Mouse (Mus musculus): Measurements from ENCODE around the gene Abraxas2. TPM values are rescaled to one million over a fixed set of nuclear protein-coding genes. Genes with fewer than 3 reads are reported as not detected.

The Abraxas2 gene
- polyA plus RNA-seq, 1 experiment = 12.2 TPM

DNA sequence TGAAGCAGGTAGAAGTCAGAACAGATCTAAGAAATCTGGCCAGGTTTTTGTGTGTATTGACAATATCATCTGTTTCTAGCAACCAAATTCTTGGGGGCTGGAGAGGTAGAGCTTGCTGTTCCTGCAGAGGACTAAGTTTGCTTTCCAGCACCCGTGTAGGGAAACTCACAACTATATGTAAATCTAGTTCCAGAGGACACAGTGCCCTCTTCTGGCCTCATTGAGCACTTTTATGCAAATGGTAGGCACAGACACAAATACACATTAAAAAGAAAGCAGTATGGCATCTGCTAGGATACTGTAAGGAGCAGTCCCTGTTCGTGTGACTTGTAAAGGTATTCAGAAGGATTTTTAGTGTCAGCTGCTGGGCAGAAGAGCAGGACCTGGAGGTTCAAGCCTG, 23.3 kb downstream of the Abraxas2 start:
- no peak overlapping the region for H3K4me3 ChIP-seq (replicated peaks; ENCODE audit: extremely low read depth, low read depth, low read length)
- H3K4me1 ChIP-seq (ENCODE audit: control insufficient read depth, insufficient read depth, low read length) = peaks cover 4% of the 10 kb centered on the region; the same call in 1 of the 2 replicates
- DNase-seq = no peak
- TF ChIP-seq POLR2A (IDR thresholded peaks at IDR 0.05; ENCODE audit: borderline replicate concordance, extremely low read depth, low read depth, low read length) (no peak), CTCF (IDR thresholded peaks at IDR 0.05; ENCODE audit: insufficient read depth, low read length) (no peak)
- 72% methylated on average over 2 of the region's 2 CpGs for WGBS

DNA sequence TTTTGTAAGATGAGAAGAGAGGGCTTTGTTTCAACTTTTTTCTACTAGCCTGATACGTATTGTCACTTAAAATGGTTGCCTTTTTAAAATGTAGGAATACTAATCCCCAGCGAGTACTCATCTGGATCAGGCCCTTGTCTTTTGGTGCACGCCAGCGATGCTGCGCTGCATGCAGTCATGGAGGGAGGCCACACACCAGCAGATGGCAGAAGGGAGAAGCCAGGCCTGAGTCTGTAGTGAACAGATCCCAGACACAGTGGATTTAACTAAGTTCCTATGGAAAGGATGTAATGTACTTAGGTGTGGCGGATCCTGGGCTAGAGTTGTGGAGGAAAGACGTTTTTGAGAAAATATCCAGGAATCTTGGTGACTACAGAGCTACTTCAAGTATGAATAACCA, 25.0 kb downstream of the Abraxas2 start:
- no peak for DNase-seq
- 89% methylated on average over 7 of the region's 7 CpGs for WGBS
- H3K4me3 ChIP-seq (replicated peaks; ENCODE audit: extremely low read depth, low read depth, low read length) = no peak overlapping the region
- TF ChIP-seq CTCF (IDR thresholded peaks at IDR 0.05; ENCODE audit: insufficient read depth, low read length) = no peak
- peaks cover 9% of the 10 kb centered on the region; the same call in 1 of the 2 replicates for H3K4me1 ChIP-seq (ENCODE audit: control insufficient read depth, insufficient read depth, low read length)

DNA sequence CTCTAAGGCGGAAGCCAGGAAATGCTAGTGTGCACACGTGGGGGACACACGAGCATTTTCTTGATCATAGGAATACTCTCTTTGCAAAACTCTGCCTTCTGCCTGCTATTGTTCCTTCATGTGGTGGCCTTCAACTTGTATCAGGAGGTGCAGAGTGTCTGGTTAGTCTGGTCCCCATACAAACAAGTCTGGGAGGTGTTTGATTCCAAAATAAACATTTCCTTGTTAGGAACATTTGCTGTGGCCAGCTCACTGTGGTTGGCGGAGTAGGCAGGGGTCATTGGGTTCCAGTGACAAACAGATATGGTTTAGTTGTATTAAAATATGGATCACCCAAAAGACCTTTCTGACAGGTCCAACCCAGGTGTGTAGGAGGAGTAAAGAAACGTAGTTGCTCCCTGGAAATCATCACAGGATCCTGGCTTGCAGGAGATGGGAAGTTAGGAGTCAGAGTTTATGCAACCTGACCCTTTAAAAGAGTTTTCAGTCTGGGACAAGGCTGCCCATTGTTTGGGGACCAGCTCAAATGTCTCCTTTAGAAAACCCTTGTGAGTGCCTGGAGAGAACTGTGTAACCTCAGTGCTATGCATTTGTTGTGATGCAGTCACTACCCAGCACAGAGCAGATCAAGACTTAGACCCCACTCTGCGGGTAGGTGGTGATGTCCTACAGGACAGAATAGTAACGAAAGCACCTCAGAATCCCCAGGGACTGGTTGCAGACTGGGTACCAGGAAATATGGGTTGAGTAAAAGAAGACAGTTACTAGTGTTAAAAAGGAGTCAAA, 28.2 kb downstream of the Abraxas2 start:
- Histone ChIP-seq H3K4me3 (replicated peaks; ENCODE audit: extremely low read depth, low read depth, low read length) (no peak overlapping the region), H3K4me1 (ENCODE audit: control insufficient read depth, insufficient read depth, low read length) (peaks cover 11% of the 10 kb centered on the region)
- 40% methylated on average over 7 of the region's 7 CpGs for WGBS
- no peak for TF ChIP-seq CTCF (IDR thresholded peaks at IDR 0.05; ENCODE audit: insufficient read depth, low read length)
- no peak for TF ChIP-seq POLR2A (IDR thresholded peaks at IDR 0.05; ENCODE audit: borderline replicate concordance, extremely low read depth, low read depth, low read length)
- no peak for DNase-seq

DNA sequence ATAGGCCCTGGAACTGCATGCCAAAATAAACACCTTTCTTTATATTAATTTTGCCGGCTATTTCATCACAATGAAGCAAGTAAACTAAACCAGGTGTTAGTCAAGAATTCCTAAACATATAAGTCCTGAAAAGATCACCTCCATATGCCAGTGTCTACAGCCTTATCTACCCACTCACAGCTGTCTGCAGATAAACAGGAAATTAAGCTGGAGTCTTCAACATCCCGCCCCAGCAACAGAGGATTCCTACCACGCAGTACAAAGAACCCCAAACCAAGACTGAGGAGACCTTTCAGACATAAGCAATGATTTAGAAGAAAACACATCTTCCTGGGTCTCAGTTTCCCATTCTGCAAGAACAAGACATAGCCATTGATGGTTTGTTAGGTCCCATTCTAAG, 29.0 kb downstream of the Abraxas2 start:
- Histone ChIP-seq H3K4me1 (ENCODE audit: control insufficient read depth, insufficient read depth, low read length) (peaks cover 16% of the 10 kb centered on the region), H3K4me3 (replicated peaks; ENCODE audit: extremely low read depth, low read depth, low read length) (no peak overlapping the region)
- no peak for DNase-seq
- no peak for TF ChIP-seq POLR2A (IDR thresholded peaks at IDR 0.05; ENCODE audit: borderline replicate concordance, extremely low read depth, low read depth, low read length)
- TF ChIP-seq CTCF (IDR thresholded peaks at IDR 0.05; ENCODE audit: insufficient read depth, low read length) = no peak
- WGBS = 29% methylated on average over 3 of the region's 3 CpGs

DNA sequence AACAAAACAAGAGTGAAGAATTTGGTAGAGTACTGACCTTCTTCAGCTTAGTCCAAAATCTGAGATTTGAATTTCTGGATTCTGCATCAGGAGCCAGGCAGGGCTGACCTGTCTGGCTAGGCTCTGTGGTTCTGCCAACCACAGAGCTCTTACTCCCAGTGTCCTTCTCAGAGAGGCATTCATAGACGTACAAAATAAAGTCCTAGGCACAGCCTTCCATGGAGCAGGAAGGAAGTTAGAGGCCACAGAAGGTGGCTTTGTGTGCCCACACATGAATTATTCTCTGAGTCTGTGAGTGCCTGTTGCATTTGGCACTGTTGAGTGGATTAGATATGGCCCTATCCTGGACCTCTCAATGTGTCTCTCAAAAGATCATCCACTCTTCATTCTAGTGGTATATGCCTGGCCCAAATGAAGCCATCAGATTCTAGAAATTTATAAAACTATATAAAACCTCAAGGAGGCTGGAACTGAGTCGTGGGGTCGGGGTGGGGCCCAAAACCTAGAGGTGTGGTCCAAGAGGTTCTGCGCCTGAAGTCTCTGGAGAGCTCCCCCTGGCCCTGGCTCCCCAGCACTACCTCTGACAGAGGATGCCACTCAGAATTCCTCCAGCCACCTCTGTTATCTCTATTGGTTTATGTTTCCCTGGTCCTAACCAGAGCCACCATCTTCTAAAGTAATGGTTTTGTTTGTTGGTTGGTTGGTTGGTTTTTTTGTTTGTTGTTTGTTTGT, 29.7 kb downstream of the Abraxas2 start:
- WGBS = 57% methylated on average over 4 of the region's 4 CpGs

DNA sequence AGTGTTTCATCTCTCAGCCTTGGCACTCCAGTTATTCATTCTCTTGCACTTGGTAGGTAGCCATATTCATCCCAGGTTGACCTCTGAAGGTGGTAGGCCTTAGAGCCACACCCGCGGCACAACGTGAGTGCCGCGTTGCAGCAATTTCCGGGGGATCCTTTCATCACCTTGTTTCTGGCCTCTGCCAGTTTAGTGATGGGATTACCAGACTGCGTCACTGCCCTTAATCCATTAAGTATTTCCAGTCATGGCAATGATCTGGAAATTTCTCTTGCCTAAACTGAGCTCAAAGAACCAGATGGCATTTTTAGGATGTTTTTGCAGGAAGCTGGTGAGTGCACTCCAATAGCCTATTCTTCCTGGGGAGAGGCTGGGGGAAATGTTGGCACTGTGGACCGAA, 30.7 kb downstream of the Abraxas2 start:
- Histone ChIP-seq H3K4me3 (replicated peaks; ENCODE audit: extremely low read depth, low read depth, low read length) (no peak overlapping the region), H3K4me1 (ENCODE audit: control insufficient read depth, insufficient read depth, low read length) (peaks cover 16% of the 10 kb centered on the region)
- 89% methylated on average over 8 of the region's 8 CpGs for WGBS
- TF ChIP-seq POLR2A (IDR thresholded peaks at IDR 0.05; ENCODE audit: borderline replicate concordance, extremely low read depth, low read depth, low read length) (no peak), CTCF (IDR thresholded peaks at IDR 0.05; ENCODE audit: insufficient read depth, low read length) (no peak)
- DNase-seq = no peak

More for the DNA sequence above, 29.7 kb downstream of the Abraxas2 start:
- Histone ChIP-seq H3K4me1 (ENCODE audit: control insufficient read depth, insufficient read depth, low read length) (peaks cover 16% of the 10 kb centered on the region), H3K4me3 (replicated peaks; ENCODE audit: extremely low read depth, low read depth, low read length) (no peak overlapping the region)
- no peak for DNase-seq
- no peak for TF ChIP-seq POLR2A (IDR thresholded peaks at IDR 0.05; ENCODE audit: borderline replicate concordance, extremely low read depth, low read depth, low read length)
- TF ChIP-seq CTCF (IDR thresholded peaks at IDR 0.05; ENCODE audit: insufficient read depth, low read length) = no peak

DNA sequence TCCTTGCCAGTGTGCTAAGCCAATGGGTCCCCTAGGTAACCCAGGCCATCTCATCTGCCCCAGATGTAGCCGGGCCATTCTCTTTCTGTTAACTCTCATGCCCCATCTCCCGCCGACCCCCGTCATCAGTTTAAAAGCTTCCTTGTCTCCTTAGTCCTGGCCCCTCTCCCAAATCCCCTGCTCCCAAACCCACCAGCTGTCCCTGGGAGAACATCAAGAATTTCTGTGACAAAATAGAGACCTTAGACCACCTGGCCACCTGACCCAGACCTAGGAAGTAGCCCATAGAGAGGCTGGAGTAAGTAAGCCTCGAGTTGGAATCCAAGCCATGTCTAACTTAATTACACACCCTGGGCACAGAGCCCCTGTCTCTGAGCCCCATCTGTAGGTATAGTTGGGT, 31.2 kb downstream of the Abraxas2 start:
- no peak overlapping the region for H3K4me3 ChIP-seq (replicated peaks; ENCODE audit: extremely low read depth, low read depth, low read length)
- DNase-seq = no peak
- H3K4me1 ChIP-seq (ENCODE audit: control insufficient read depth, insufficient read depth, low read length) = peaks cover 16% of the 10 kb centered on the region
- WGBS = 92% methylated on average over 5 of the region's 5 CpGs
- TF ChIP-seq POLR2A (IDR thresholded peaks at IDR 0.05; ENCODE audit: borderline replicate concordance, extremely low read depth, low read depth, low read length) (no peak), CTCF (IDR thresholded peaks at IDR 0.05; ENCODE audit: insufficient read depth, low read length) (no peak)

DNA sequence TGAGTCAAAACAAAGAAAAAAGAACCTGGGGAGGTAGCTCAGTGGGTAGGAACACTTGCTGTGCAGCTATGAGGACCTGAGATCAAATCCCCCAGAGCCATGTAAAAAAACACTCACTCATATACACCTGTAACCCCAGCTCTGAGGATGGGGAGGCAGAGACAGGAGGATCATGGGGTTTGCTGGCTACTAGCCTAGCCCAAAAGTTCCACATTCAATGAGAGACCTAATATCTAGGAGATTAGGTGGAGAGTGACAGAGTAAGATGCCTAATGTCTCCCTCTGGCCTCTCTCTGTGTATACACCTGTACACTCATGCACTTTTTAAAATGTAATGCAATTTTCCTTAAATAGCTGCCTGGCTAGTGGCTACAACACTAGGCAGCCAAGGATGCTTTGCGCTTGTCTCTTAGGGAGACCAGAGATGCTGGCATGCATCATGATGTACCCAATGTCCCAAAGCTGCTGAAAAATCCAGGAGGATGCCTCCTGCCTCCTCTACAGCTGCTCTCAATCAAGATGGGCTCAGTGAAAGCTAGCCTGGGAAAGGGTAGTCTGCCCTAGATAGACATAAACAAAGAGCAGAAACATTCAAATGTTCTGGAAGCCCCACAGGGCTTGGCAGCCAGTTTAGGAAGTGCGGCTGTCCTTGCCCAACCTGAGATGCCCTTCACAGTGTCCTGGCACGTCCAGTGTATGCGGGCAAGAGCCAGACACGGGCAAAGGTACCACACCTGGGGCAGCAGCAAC, 32.7 kb downstream of the Abraxas2 start:
- no peak for DNase-seq
- no peak overlapping the region for H3K4me3 ChIP-seq (replicated peaks; ENCODE audit: extremely low read depth, low read depth, low read length)
- H3K4me1 ChIP-seq (ENCODE audit: control insufficient read depth, insufficient read depth, low read length) = peaks cover 14% of the 10 kb centered on the region
- no peak for TF ChIP-seq CTCF (IDR thresholded peaks at IDR 0.05; ENCODE audit: insufficient read depth, low read length)
- no peak for TF ChIP-seq POLR2A (IDR thresholded peaks at IDR 0.05; ENCODE audit: borderline replicate concordance, extremely low read depth, low read depth, low read length)
- WGBS = 52% methylated on average over 5 of the region's 5 CpGs

DNA sequence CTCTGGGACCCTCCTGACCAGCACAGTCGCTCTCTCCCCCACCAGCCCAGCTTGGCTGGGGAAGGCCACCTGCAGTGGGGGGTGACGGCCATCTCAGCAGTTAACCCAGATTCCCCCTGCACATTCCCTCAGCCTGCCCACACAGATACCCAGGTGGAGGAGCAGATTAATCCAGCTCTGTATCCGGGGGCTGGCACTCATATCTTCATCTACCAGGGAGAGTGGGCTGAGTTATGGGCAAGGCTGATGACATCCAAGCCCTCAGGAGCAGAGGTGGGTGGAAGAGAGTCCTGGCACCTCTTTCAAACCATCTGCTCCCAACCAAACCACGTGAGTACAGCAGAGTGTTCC, 33.3 kb downstream of the Abraxas2 start:
- TF ChIP-seq CTCF (IDR thresholded peaks at IDR 0.05; ENCODE audit: insufficient read depth, low read length) = no peak
- TF ChIP-seq POLR2A (IDR thresholded peaks at IDR 0.05; ENCODE audit: borderline replicate concordance, extremely low read depth, low read depth, low read length) = no peak
- H3K4me1 ChIP-seq (ENCODE audit: control insufficient read depth, insufficient read depth, low read length) = peaks cover 12% of the 10 kb centered on the region
- WGBS = 71% methylated on average over 4 of the region's 4 CpGs
- DNase-seq = no peak
- no peak overlapping the region for H3K4me3 ChIP-seq (replicated peaks; ENCODE audit: extremely low read depth, low read depth, low read length)
